Mouse (Mus musculus) embryonic facial prominence, embryonic 13.5 days (tissue): ENCODE data around the gene Tph1. TPM values are rescaled to one million over a fixed set of nuclear protein-coding genes. Genes with fewer than 3 reads are reported as not detected.

Experiments
- ATAC-seq: fragments of 200-750 bp; cut with Nextera tagmentation; 2 replicates; pipeline ENCODE4 v1.8.0; 2017; ENCODE audit warnings: low read depth; ENCODE audit not compliant: insufficient number of reproducible peaks, insufficient read depth, low FRiP score, low TSS enrichment
- H3K27ac ChIP-seq: fragments of 300-500 bp; sonication (generic); 2 replicates; pipeline ENCODE4 v1.5.1; 2015; ENCODE audit warnings: moderate library complexity, mild to moderate bottlenecking, inconsistent platforms
- H3K27me3 ChIP-seq: fragments of 300-500 bp; sonication (generic); 2 replicates; pipeline ENCODE4 v1.6.1; 2015; ENCODE audit warnings: mild to moderate bottlenecking, inconsistent platforms
- H3K36me3 ChIP-seq: fragments of 300-500 bp; sonication (generic); 2 replicates; pipeline ENCODE4 v1.6.1; 2015; ENCODE audit warnings: mild to moderate bottlenecking, inconsistent platforms
- H3K4me1 ChIP-seq: fragments of 300-500 bp; sonication (generic); 2 replicates; pipeline ENCODE4 v1.6.1; 2015; ENCODE audit warnings: inconsistent platforms
- H3K4me2 ChIP-seq: fragments of 300-500 bp; sonication (generic); 2 replicates; pipeline ENCODE4 v1.6.1; 2015; ENCODE audit warnings: moderate library complexity, mild to moderate bottlenecking, inconsistent platforms
- H3K4me3 ChIP-seq: fragments of 300-500 bp; sonication (generic); 2 replicates; pipeline ENCODE4 v1.5.1; 2015; ENCODE audit warnings: mild to moderate bottlenecking, inconsistent platforms
- H3K9ac ChIP-seq: fragments of 300-500 bp; sonication (generic); 2 replicates; pipeline ENCODE4 v1.6.1; 2015; ENCODE audit warnings: mild to moderate bottlenecking, inconsistent platforms
- H3K9me3 ChIP-seq: fragments of 300-500 bp; sonication (generic); 2 replicates; pipeline ENCODE4 v1.6.1; 2016; ENCODE audit warnings: inconsistent platforms
- WGBS: fragments of 180-500 bp; shearing (Covaris S2); methylation state at CpG from one replicate; pipeline ENCODE4 v1.1.7; 2015; ENCODE audit warnings: mixed read lengths; 5-methylcytosine and 5-hydroxymethylcytosine counted together
- polyA plus RNA-seq: library from polyadenylated mRNA; unstranded; fragments of >200 nt; fragmentation: Nextera tagmentation; extraction: Ambion mirVana; gene quantifications from 2 replicates; pipeline ENCODE4 v1.2.1, GENCODE M21; 2015

The Tph1 gene
- 0.25 and 0.34 TPM in 2 replicates for polyA plus RNA-seq

DNA sequence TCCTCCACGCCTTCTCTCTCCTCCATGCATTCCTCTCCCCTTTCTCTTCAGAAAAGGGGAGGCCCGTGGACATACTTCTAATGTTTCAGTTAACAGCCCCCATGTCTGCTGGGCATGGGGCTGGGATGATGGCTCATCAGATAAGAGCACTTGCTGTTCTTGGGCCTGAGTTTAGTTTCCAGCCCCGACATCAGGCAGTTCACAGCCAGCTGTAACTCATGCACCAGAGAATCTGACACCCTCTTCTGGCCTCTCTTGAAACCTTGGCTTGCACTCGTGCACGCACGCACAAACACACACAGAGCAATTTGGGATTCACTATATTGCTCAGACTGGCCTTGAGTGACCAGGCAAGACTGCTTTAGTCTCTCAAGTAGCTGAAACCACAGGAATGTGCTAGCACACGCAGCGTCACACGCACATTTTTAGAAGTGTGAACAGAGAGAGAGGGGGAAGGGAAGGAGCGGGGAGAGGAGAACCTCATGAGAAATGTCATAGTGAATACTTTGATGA is at the start of gene Tph1:
TSS of gene Tph1 (minus strand) at position 378 of the 513 bp plus-strand sequence.
- Histone ChIP-seq H3K9me3 (no peaks in the 10 kb centered on the region), H3K36me3 (no peaks in the 10 kb centered on the region), H3K27ac (no peak within 1 kb of the TSS), H3K27me3 (peaks cover 3% of the 10 kb centered on the region; the same call in 1 of the 2 replicates), H3K4me2 (no peak within 1 kb of the TSS), H3K9ac (no peak within 1 kb of the TSS), H3K4me1 (peaks cover 10% of the 10 kb centered on the region), H3K4me3 (no peak within 1 kb of the TSS)
- no peak for ATAC-seq
- WGBS: 31% methylated on average over 10 of the region's 10 CpGs

DNA sequence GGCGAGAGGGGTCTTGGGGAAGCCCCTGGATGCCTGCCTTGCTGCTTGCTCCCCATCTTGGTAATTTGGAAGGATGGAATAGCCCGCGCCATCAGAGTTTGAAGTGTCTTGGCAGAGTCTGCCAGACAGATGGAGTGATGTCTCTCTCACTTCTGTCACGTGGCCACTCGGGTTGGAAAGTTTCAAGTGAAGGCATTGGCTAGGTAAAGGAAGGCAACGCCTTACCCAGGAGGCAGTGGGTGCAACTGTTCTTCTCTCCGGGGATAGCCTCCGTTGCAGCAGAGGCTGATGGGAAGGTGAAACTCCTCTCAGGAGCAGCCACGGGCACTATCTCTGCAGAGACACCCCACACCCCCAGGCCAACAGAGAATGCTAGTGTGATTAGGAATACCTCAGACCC is 48.1 kb upstream of the Tph1 start:
- H3K27me3 ChIP-seq: 0 out of 2 replicates have a peak, but pooled peaks cover 3% of the 10 kb centered on the region
- no peak overlapping the region for H3K9ac ChIP-seq
- H3K27ac ChIP-seq: no peak overlapping the region
- H3K36me3 ChIP-seq: no peaks in the 10 kb centered on the region
- WGBS: 76% methylated on average over 9 of the region's 9 CpGs
- no peak overlapping the region for H3K4me3 ChIP-seq
- H3K9me3 ChIP-seq: no peaks in the 10 kb centered on the region
- no peaks in the 10 kb centered on the region for H3K4me1 ChIP-seq
- ATAC-seq: no peak
- no peak overlapping the region for H3K4me2 ChIP-seq

DNA sequence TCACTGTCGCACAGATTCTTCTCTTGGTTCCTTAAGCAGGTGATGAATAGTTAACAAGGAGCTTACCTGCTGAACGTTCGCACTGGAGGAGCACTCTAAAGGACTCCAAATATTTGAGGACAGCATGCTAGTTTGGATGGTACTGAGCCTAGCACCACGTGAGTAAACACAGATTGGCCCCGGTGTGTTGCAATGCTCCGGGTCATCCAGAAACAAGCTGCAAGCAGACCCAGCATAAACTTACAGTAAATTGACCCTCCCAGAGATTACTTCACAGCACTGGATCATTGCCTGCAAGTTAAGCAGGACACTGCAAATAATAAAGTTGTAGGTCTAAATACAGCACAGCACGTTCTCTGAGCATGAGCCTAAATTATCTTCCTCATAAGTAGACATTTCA is 47.2 kb upstream of the Tph1 start:
- Histone ChIP-seq H3K9me3 (no peaks in the 10 kb centered on the region), H3K9ac (no peak overlapping the region), H3K4me3 (no peak overlapping the region), H3K27me3 (no peaks in the 10 kb centered on the region), H3K4me1 (no peaks in the 10 kb centered on the region), H3K36me3 (no peaks in the 10 kb centered on the region), H3K4me2 (no peak overlapping the region), H3K27ac (no peak overlapping the region)
- no peak for ATAC-seq
- 77% methylated on average over 7 of the region's 7 CpGs for WGBS

DNA sequence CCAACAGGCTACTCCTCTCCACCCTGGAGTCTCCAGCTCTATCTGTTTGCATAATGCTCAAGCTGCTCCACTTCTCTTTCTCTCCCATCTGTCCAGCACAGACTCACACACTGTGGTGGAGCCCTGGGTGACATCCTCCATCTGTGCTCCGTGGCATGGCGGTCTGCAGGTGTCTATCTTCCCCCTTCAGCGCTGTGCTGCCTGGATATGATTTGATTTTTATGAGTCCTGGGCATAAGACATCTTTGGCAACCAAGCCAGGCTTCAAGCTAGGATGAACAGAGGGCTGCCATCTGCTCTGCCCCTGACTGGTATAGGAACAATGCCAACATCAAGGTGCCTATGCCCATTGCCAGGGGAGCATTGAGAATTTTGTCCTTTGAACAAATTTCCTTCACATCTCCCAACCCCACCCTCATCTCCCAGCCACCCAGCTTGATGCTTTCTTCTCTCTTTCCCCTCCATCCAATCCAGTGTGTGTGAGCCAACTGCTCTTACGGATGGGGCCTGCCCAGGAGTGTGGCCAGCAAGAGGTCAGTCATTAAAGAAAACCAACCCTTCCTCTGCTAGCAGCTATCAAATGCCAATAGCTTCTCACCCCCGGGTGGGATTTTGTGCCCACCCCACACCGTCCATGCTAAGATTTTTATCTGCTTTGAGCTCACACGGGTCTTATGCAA is 46.4 kb upstream of the Tph1 start:
- Histone ChIP-seq H3K4me1 (no peaks in the 10 kb centered on the region), H3K9me3 (no peaks in the 10 kb centered on the region), H3K27ac (no peak overlapping the region), H3K4me3 (no peak overlapping the region), H3K4me2 (no peak overlapping the region), H3K9ac (no peak overlapping the region), H3K27me3 (no peaks in the 10 kb centered on the region), H3K36me3 (no peaks in the 10 kb centered on the region)
- no peak for ATAC-seq
- 76% methylated on average over 7 of the region's 7 CpGs for WGBS

DNA sequence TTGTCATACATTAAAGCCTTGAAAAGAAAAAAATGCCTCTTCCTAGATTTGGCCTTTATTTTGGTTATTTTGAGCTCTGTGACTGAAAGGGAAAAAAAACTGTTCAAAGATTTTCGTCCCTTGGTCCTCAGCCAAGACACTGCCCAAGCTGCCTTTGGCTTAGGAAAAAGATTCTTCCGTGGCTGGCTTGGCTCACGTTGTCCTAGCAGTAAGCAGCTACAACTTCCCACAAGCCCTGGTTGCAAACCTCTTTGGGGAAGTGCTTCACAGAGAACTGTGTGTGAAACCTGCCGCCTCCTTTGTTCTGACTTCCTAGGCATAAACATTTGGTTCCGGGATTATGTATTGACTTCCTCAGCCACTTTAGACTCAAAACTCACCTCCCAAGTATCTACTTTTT is 44.6 kb upstream of the Tph1 start:
- Histone ChIP-seq H3K4me3 (no peak overlapping the region), H3K9me3 (no peaks in the 10 kb centered on the region), H3K4me1 (no peaks in the 10 kb centered on the region), H3K9ac (no peak overlapping the region), H3K36me3 (no peaks in the 10 kb centered on the region), H3K27ac (no peak overlapping the region), H3K4me2 (no peak overlapping the region), H3K27me3 (no peaks in the 10 kb centered on the region)
- no peak for ATAC-seq
- WGBS: 62% methylated on average over 5 of the region's 5 CpGs

DNA sequence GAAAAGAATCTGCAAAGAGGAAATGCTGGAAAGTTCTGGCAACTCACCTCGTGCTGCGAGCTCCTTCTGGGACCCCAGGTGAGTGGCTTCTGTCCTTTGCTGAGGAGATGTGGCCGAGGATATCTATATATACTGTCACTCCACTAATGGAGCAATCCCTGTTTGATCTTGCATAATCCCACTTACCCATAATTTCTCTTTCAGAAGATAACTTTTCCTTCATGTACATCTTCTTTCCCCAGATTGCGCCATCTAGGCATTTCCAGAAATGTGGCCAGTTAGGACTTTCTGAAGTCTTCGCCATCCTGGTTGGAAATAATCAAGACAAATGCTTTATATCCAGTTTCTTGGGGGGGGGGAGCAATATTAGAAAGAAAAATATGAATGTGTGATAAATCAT is 43.3 kb upstream of the Tph1 start, which contains the start of gene Saa3:
TSS of gene Saa3 (minus strand) at position 101 of the 400 bp plus-strand sequence.
- no peak within 1 kb of the TSS for H3K27ac ChIP-seq
- ATAC-seq: no peak
- WGBS: 87% methylated on average over 5 of the region's 5 CpGs
- H3K4me1 ChIP-seq: no peaks in the 10 kb centered on the region
- no peaks in the 10 kb centered on the region for H3K9me3 ChIP-seq
- no peak within 1 kb of the TSS for H3K9ac ChIP-seq
- H3K36me3 ChIP-seq: no peaks in the 10 kb centered on the region
- H3K27me3 ChIP-seq: no peaks in the 10 kb centered on the region
- no peak within 1 kb of the TSS for H3K4me2 ChIP-seq
- no peak within 1 kb of the TSS for H3K4me3 ChIP-seq

DNA sequence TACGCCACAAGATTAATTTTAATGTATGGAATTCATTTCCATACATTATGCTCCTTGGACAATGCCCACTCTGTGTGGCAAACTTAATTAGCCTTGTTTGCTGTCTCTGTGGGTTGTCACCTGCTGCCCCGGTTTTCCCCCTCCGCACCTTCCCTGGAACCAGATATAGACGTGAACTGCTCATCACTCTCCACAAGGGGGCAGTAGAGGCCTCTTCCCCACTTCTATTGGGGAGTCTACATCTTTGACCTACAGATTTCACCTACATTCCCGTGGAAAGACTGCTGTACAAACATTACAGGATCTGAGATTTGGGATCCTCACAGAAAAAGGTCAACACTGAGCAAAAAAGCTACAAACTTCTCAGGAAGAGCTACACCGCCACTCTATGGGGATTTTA is 42.2 kb upstream of the Tph1 start:
- Histone ChIP-seq H3K4me1 (peaks cover 3% of the 10 kb centered on the region; the same call in 1 of the 2 replicates), H3K27me3 (no peaks in the 10 kb centered on the region), H3K4me2 (no peak overlapping the region), H3K36me3 (no peaks in the 10 kb centered on the region), H3K4me3 (no peak overlapping the region), H3K9ac (no peak overlapping the region), H3K27ac (no peak overlapping the region), H3K9me3 (no peaks in the 10 kb centered on the region)
- no peak for ATAC-seq
- WGBS: 25% methylated on average over 6 of the region's 6 CpGs

DNA sequence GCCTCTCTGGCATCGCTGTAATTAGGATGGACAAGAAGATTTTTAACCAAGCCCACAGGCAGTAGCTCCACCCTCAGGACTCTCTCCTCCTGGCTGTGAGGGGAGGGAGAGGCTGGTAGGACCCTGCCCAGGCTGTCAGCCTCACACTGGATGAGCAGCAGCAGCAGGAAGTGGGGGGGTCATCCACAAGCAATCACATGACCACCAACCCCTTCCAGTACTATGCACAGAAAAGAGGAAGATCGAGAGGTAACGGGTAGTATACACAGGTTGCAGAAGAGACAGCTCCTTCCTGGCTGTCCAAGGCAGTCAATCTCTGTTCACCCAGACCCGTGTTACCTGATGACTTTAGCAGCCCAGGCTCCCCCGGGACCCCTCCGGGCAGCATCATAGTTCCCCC is 39.9 kb upstream of the Tph1 start:
- no peak overlapping the region for H3K27ac ChIP-seq
- H3K4me3 ChIP-seq: no peak overlapping the region
- WGBS: 68% methylated on average over 6 of the region's 6 CpGs
- H3K4me1 ChIP-seq: peaks cover 8% of the 10 kb centered on the region
- H3K9me3 ChIP-seq: no peaks in the 10 kb centered on the region
- no peak for ATAC-seq
- H3K27me3 ChIP-seq: no peaks in the 10 kb centered on the region
- peaks cover 8% of the 10 kb centered on the region for H3K36me3 ChIP-seq
- H3K4me2 ChIP-seq: no peak overlapping the region
- H3K9ac ChIP-seq: peak overlapping the region; percentile 28; the same call in 1 of the 2 replicates

DNA sequence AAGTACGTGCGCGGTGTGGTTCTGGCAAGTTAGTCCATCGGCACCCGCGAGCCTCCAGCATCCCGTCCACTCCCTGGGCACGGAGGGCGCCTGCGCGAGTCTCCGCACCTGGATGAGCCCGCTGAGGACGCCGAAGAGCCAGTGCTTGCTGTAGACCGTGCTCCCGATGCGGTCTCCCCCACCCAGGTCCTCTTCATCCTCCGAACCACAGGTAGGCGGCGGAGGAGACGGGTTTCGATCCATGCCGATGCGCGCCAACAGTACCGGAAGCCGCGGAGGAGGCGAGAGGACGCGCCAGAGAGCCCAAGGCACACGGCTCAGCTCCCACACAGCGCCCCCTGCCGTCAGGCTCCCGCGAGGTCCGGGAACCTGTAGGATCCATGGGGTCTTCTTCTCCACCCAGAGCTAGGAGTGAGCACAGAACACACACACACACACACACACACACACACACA is 38.1 kb upstream of the Tph1 start, which contains the start of gene Saal1:
TSS of gene Saal1 (minus strand) at position 291 of the 455 bp plus-strand sequence.
- Histone ChIP-seq H3K27me3 (no peaks in the 10 kb centered on the region), H3K36me3 (peaks cover 26% of the 10 kb centered on the region), H3K4me1 (peaks cover 8% of the 10 kb centered on the region), H3K27ac (peak within 1 kb of the TSS; percentile 88), H3K4me2 (peak within 1 kb of the TSS; percentile 62), H3K4me3 (peak within 1 kb of the TSS; percentile 82), H3K9me3 (no peaks in the 10 kb centered on the region), H3K9ac (peak within 1 kb of the TSS; percentile 92)
- WGBS: 0% methylated on average over 37 of the region's 38 CpGs
- ATAC-seq: peak; percentile 91

DNA sequence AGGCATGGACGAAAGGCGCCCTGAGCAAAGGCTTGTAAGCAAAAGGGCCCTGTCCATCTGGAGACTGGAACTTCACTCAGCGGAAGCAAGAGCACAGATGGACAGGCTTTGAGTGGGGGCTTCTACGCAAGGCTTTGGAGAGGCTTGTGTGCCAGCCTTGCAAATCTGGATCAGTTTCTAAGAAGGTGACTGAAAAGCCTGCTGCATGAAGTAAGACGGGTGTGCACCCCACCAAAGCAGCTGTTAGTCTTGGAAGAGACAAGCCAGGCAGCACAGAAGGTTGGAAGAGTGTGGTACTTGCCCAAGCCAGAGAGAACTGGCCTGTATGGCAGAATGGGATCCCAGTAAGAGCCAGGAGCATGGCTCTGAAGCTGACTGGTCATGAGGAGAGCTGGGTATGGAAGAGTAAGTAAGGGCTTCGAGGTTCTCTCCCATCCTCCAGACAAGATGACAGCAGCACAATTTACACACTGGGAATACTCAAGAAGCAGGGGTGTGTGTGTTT is 28.2 kb upstream of the Tph1 start:
- WGBS: 94% methylated on average over 6 of the region's 6 CpGs
- H3K36me3 ChIP-seq: peaks cover 95% of the 10 kb centered on the region
- no peaks in the 10 kb centered on the region for H3K9me3 ChIP-seq
- H3K4me2 ChIP-seq: no peak overlapping the region
- no peak overlapping the region for H3K4me3 ChIP-seq
- no peaks in the 10 kb centered on the region for H3K4me1 ChIP-seq
- no peaks in the 10 kb centered on the region for H3K27me3 ChIP-seq
- no peak overlapping the region for H3K27ac ChIP-seq
- H3K9ac ChIP-seq: no peak overlapping the region
- no peak for ATAC-seq

DNA sequence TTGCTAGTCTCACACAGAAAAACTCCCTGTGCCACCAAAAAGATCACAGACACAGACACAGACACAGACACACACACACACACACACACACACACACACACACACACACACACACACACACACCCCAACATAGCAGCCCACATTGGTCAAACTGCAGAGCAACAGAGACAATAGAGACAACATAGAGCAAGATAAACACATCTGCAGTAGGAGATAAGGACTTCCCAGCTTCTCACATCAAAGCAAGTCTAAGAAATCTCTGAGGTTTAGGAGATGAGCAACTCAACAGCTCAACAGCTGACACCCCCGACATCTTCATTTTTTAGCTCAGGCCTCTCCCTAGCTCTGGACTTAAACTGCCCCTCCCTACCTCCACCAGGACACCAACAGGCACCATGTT is 24.4 kb upstream of the Tph1 start:
- H3K4me1 ChIP-seq: no peaks in the 10 kb centered on the region
- no peaks in the 10 kb centered on the region for H3K27me3 ChIP-seq
- no peak overlapping the region for H3K27ac ChIP-seq
- H3K36me3 ChIP-seq: peaks cover 78% of the 10 kb centered on the region
- H3K9me3 ChIP-seq: no peaks in the 10 kb centered on the region
- H3K9ac ChIP-seq: no peak overlapping the region
- WGBS: 95% methylated on average over 1 of the region's 1 CpGs
- no peak overlapping the region for H3K4me2 ChIP-seq
- ATAC-seq: no peak
- H3K4me3 ChIP-seq: no peak overlapping the region

DNA sequence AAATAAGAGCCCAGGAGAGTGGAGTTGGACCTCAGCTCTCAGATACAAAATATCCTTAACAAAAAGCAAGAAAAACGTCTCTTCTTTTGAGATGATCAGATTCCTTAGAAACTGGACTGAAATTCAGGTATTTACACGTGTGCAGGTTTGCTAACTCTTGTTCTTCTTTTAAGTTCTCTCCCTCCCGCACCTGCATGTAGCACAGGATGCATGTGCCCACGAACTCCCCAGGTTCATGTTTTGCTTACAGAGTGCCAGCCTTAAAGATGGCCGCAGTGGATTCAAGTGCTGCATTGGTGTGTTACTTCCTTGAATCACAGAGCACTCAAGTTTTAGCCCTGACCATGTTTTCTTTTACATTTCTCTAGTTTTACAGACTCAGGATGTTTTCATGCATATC is 14.5 kb upstream of the Tph1 start:
- no peaks in the 10 kb centered on the region for H3K27me3 ChIP-seq
- no peaks in the 10 kb centered on the region for H3K4me1 ChIP-seq
- H3K4me3 ChIP-seq: no peak overlapping the region
- no peak overlapping the region for H3K9ac ChIP-seq
- no peak for ATAC-seq
- 85% methylated on average over 5 of the region's 5 CpGs for WGBS
- no peak overlapping the region for H3K27ac ChIP-seq
- no peaks in the 10 kb centered on the region for H3K9me3 ChIP-seq
- no peak overlapping the region for H3K4me2 ChIP-seq
- H3K36me3 ChIP-seq: peaks cover 43% of the 10 kb centered on the region
